Mouse (Mus musculus) brain, embryonic 14.5 days (tissue): ENCODE measurements at regions not wholly inside any gene's neighbourhood (a gene's known extent, or its start where the extent isn't known, plus 50 kb on each side); places are given as distances from the start of the nearest gene placed in this dataset.

Experiments
- DNase-seq: peaks from one replicate; pipeline ENCODE4 v3.0.0-alpha.2; 2011; ENCODE audit warnings: low read depth
- CTCF ChIP-seq: fragments of 200-500 bp; IDR thresholded peaks from 2 replicates; pipeline ENCODE4 v1.5.1; 2012; ENCODE audit warnings: inconsistent platforms, mild to moderate bottlenecking, moderate library complexity, borderline replicate concordance; ENCODE audit not compliant: insufficient read depth, insufficient read length; ENCODE audit errors: extremely low read depth
- POLR2A ChIP-seq: fragments of 200-500 bp; IDR thresholded peaks from 2 replicates; pipeline ENCODE4 v1.6.1; 2012; ENCODE audit warnings: mild to moderate bottlenecking, inconsistent platforms, borderline replicate concordance; ENCODE audit not compliant: poor library complexity, insufficient read depth, insufficient read length, severe bottlenecking; ENCODE audit errors: extremely low read depth

DNA sequence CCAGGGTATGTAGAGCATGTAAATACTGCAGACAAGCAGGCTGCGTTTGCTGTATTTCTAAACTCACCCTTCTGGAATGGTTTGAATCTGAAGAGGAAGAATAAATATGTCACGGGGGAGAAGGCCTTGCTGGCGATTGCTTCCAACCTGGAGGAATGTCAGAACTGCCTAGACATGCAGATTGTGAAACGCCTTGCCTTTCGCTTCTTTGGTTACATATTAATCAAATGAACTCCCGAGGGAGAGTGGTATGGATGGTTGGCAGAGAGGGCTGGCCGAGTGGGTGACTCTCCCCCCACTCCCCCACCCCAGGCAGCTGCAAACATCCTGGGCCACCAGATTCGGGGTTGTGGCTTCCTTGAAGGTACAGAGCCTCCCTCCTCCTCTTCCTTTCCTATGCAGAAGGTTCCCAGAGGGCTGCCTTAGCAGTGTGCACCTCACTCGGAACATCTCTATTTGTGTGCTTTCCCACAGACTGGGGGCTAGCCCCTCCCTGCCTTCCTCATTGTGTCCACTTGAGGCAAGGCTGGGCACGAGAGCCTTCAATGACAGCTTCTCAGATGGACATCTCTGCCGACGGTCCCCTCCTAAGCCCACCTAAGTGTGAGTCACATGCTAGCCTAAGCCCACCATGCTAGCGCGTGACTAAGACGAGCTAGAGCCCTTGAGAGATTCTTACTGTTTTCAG is 93.3 kb downstream of the Zfp281 start:
- no peak for TF ChIP-seq POLR2A
- TF ChIP-seq CTCF = no peak
- DNase-seq = no peak

DNA sequence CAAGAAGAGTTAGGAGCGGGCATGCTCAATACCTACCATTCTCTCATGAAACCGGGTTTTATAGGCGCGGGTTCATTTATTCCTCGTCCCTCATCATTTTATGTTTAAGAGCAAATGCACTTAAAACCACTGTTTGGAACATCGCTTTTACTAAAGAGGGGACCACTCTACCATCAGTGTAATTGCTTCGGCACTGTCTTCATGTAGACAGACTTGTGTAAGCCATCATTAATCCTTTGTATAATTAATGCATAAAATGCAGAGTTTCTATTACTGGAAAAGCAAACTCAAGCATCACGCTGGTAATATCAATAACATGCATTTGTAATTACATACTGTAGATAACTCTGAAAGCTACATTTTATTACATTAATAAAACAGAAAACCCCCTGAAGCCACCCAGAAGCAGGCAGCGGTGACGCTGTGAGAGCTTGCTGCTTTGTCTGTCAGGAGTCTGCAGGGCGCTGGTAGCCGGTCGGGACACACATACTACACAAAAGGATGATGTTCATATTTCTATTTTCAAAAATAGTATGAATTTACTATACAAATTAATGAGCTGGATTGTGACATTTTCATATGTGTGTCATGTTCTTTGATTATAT is 99.2 kb downstream of the Zfp281 start:
- TF ChIP-seq CTCF = no peak
- no peak for TF ChIP-seq POLR2A
- no peak for DNase-seq

DNA sequence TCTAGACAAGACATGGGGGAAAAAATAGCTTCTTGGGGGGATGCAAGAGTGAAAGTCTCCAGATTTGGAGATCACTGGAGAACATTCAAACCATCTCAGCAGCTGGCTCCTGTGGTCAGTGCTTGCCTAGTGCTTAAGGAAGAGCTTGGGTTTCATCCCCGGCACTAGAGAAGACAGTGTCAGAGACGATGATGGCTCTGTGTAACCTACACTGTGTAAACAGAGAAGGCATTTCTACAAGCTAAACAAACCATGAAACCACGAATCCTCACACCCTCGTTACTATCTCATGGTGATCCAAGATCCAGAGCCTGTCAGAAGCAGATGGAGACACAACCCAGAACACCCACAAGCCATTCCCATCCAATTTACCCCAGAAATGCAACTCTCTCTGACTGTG is 100.5 kb downstream of the Zfp281 start:
- no peak for DNase-seq
- TF ChIP-seq CTCF (no peak), POLR2A (no peak)

DNA sequence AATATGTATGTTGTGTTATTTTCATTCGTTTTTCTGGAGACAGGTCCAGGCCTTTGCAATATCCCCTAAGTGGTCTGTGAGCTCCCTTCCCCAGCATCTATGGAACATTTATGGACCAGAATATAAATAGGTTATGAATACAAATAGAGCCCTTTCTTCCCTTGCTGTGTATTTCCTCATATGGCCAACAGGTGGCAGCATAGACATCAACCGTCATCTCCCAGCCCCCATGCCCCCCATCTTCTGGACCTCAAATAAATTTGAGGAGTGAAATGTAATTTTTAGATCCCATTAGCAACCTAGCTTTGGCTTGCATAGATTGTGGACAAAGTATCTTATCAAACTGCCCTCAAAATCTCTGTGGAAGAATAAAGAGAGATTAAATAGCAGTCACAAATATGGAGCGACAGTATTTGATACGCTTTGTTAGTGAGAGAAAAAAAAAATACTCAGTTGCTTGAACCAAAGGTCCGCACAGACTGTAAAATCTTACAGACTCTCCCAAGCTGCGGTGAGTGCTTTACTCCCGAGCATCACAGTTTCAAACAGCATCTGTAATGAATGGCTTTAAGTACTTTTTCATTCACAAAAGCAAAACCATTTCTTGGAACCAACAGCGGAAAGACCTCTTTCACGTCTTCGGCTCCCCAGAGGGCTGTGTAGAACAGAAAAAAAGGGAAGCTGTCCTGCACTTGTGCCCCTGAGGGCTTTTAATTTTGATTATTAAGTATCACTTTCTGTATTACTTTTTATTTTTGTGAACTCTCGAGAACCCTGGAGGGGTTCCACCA is 101.6 kb downstream of the Zfp281 start:
- peak; percentile 63 for DNase-seq
- TF ChIP-seq POLR2A (no peak), CTCF (peak; percentile 63; the same call in 1 of the 2 replicates)

DNA sequence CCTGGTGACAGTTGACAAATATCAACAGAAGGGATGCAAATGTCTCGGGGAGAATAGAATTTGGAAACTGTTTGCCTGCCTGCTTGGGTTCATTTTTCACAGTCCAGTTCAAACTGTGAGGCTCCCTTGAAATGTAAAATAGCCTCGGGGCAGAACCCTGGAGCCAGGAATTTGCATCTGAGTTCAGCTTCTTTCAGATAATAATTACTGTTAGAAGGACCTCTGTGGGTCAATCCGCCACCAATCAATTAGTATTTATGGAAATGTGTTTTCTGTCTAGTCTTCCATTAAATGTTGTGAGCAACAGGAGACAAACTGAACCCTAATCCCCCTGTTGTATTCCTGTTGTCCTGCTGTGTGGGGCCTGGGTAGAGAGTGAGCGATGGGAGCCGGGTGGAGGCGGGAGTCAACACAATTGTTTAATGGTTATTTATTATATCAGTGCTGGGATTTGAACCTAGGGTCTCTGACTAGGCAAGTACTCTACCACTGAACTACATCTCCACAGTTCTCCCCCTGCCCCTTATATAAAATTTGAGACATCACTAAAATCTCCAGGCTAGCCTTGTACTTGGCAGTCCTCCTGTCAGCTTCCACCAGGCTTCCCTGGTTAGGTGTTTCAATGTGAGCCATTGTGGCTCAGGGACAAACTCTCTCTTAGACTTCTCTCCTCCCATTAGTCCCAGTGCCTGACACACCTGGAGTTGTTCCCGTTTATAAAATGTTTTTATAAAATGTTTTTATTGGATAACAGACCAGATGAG is 103.3 kb downstream of the Zfp281 start:
- TF ChIP-seq POLR2A (no peak), CTCF (no peak)
- DNase-seq = peak; percentile 67

DNA sequence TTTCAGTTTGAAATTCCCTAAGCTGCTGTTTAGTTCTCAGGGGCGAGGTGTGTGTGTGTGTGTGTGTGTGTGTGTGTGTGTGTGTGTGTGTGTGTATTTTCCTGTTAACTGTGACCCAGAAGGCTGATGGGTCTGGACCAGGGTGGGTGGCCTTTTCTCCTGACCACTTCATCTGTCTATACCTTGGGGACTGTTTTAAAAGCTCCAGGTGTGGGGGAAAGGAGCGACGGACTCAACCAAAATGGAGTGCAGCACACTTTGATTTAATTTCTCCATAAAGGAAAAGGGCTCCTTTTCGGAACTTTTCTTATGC is 103.9 kb downstream of the Zfp281 start:
- TF ChIP-seq POLR2A (no peak), CTCF (no peak)
- no peak for DNase-seq

DNA sequence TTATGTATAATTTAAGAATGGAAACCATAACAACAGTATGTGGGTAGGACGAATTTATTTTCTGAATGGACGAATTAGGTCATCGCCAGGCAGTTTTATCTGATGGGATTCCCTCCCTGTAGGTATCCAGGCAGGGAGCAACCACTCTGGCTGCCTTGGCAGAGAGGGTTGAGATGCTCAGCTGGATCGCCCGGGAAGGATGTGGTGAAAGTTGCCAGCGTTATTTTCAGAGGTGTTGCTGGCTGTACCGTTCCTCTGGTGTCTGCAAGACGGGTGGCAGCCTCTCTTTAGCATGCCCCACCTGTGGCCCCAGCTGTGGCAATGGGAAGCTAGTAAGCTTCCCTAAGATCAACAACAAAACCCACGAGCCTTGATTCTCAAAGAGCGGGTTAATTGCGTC is 105.9 kb downstream of the Zfp281 start:
- no peak for TF ChIP-seq CTCF
- TF ChIP-seq POLR2A = no peak
- no peak for DNase-seq

DNA sequence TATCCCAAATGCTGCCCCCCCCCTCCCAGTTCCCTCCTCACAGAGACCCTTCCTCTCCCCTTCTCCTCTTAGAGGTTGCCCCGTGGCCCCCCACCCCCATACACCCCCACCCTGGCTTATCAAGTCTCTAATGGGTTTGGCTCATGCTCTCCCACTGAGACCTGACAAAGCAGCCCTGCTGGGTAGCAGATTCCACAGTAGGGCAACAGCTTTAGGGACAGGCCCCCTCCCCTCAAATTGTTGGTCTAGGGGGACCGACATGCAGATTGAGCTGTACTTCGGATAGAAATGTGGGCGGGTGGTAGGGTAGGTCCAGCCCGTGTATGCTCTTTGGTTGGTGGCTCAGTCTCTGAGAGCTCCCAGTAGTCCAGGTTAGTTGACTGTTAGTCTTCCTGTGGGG is 113.3 kb downstream of the Zfp281 start:
- no peak for TF ChIP-seq POLR2A
- DNase-seq = no peak

DNA sequence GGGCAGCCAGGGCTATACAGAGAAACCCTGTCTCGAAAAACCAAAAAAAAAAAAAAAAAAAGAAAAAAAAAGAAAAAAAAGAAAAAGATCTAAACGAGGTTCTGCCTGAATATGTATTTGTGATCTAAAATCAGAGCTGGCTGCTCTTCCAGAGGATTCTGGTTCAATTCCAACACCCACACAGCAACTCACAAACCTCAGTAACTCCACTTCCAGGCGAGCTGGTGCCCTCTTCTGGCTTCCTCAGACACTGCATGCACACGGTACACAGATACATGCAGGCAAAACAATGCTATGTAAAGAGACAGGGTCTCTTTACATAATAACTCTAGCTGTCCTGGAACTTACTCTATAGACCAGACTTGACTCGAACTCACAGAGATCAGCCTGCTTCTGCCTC is 114.8 kb downstream of the Zfp281 start:
- TF ChIP-seq CTCF (peak; percentile 50; the same call in 1 of the 2 replicates), POLR2A (no peak)

DNA sequence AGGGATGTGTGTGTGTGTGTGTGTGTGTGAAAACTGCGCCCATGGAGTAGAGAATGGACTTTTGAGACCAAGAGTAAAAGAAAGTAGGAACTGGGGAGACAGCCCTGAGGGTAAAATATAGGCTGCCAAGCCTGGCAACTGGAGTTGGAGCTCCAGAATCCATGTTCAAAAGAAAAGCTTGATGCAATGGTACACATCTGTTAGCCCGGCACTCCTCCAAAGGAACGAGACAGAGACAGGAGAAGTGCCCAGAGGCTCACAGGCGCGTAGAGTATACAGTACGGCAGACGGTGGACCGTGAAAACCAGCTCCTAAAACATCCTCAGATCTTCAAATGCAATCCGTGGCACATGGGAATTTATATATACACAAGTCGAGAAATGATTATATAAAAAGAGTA is 116.4 kb downstream of the Zfp281 start:
- DNase-seq = no peak
- TF ChIP-seq POLR2A (no peak), CTCF (no peak)

More for the DNA sequence above, 114.8 kb downstream of the Zfp281 start:
- peak; percentile 49 for DNase-seq

DNA sequence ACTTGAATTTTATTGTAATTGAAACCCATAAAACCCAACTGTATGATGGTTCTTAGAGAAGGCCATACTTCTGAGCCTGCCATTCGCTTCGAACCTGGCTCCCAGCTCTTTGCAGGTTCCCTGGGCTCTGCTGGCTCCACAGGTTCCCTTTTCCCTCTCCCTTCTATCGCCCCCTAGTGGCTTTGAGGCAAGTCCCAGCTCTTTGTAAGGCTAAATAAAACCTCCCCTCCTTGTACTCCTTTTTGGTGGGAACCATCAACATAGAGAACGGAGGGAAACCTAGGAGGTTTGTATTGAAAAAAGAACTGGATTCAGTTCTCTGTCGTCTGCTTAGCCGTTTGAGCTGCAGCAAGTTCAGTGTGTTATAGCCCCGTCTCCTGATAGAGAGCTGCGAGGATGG is 124.5 kb downstream of the Zfp281 start:
- peak; percentile 58 for DNase-seq
- TF ChIP-seq CTCF (peak; percentile 69; the same call in 1 of the 2 replicates), POLR2A (no peak)

DNA sequence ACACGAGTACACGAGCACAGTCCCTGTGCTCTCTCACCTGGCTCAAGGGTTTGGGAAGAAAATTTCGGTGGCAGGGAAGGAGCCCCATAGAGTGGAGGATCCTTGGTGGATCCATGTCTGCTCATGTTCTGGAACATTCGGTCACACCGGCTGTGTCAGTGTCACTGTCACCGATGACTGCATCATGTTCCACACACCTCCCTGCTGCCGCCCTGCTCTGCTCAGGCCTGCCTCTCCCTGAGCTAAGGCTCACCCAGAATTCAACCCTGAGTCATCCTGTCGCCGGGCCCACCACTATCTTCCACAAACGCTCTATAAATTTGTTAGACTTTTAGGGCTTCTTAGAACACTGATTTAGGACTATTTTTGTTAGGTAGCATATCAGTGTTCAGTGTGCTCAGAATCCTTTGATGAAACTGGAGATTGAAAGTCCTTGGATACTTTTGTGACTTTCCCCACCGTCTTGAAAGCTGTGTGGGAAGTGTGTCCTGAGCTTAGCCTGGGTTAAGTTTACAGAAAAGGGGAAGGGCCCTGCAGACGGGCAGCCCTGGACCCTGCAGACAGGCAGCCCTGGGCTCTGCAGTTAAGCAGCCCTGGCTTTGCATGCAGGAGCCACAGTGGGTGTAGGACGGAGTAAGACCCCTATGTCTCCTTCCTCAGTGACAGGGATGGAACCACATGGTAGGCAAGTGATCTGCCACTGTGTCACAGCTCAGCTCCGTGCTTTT is 126.9 kb downstream of the Zfp281 start:
- DNase-seq = no peak
- TF ChIP-seq POLR2A (no peak), CTCF (no peak)
